Mouse (Mus musculus) inflammation-experienced regulatory T-cells, adult 6 months (primary cell): ENCODE measurements around the gene Snx29. TPM values are rescaled to one million over a fixed set of nuclear protein-coding genes. Genes with fewer than 3 reads are reported as not detected.
"Not testable (repeated sequence)": the region's sequence is repeated elsewhere in the genome, so short reads cannot be mapped to it uniquely, and the experiment has no call there.

Source experiments
- ATAC-seq: one replicate; pipeline ENCODE4 v1.8.0; 2017
- polyA plus RNA-seq, 3 experiments: library from polyadenylated mRNA; unstranded; fragments of 100-300 nt; shearing (Covaris generic); gene quantifications; one replicate each; pipeline ENCODE4 v1.2.1; 2017

Gene Snx29
- 10 to 100 TPM in 1 of 3 experiments, 1 to 10 TPM in 2; 4.4 to 14.3 (median 6.1) TPM for polyA plus RNA-seq

DNA sequence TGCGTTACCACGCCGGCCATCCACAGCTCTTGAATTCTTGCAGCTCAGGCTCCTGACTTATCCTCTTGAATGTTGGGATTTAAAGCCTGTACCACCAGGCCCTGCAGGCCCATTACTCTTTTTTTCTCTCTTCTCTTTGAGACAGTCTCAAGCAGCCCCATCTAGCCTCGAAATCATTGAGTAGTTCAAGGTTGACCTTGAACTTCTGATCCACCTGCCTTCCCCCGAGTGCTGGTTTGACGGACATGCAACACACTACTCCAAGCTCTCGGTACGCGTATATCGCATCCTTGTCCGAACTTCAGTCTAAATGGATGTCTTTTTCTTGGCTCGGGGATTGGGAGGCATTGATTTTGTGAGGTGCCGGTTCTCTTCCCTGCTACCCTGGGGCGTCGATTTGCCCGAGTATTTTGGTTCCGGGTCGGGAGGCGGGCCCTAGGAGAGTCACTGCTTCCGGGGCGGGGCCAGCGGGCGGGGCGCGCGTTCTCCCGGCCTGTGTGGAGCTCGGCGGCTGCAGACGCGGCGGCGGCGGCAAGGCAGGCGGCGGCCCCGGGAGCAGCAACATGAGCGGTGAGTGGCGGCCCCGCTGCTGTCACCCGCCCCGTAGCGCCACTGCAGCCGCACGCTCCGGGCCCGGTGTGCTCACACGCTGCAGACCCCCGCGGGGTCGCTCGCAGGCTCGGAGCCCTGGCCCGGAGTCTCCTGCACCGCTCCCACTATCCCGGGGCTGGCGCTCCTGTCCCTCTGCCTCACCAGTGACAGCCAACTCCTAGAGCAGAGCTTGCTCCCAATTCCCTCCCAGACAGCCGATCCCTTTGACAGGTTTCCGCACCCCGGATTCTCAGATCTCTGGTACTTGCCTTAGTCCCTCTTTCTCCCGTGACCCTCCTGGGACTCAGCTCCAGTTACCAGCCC, at the start of gene Snx29:
Gene Snx29, plus strand, starts transcription at position 500 of the 915 bp plus-strand sequence.
- ATAC-seq = peak; percentile 96

DNA sequence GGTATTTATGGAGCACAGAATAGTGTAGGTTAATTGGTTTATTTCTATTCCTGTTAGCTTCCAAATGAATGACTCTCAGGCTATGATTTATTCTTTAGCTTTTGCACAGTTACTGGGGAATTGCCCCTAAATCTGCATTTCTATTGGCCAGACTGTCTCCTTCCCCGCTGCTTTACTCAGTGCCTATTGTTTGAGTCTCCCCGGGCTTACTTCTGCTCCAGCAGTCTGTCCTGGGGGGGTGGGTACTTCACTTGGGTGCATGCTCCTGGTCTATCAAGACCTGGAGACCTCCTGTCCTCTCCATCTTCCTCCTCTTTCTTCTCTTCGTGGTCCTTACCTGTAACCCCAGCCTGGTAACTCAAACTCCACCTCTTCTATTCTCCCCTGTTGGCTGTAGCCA, 45.8 kb upstream of the Snx29 start:
- no peak for ATAC-seq

DNA sequence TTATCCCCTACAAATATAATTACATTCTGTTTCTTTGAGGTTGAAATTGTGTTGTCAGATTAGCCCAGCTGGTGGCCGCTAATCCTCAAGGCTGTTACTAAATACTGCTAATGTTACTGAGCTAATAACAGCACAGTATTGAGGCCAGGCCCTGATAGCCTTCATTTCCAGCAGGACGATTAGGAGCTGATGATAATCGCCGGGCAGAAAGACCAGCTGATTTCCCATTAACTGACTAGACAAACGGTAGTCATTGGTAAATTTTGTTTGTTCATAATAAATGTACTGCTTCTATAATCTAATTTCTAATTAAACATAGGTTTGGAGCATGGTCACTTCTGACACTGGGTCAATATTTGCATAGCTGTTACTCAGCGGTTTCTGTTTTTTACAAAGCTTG, 43.9 kb upstream of the Snx29 start:
- ATAC-seq = no peak

DNA sequence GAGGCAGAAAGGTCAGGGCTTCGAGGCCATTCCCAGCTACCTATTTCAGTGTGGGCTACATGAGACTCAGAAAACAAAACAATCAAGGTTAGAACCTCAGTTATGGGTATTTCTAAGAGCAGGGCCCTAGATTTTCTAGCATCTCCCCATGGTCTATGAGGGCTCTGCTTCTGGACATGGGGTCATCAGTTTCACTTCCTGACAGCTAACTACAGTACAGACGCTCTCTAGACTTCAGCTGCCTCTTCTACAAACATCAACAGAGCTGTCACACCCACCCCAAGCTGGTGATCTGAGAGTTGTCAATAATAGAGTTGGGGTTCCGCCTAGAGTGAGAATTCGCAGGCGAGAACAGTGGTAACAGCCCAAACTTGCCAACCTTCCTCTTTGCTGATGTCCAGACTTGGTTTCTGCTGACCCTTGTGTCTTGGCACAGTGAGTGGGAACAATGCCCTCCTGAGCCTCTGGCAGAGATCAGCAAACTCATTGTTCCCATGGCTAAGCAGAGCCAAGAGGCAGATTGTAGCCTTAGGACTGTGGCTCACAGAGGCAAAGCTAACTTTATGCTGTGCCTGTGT, 40.0 kb upstream of the Snx29 start:
- no peak for ATAC-seq

DNA sequence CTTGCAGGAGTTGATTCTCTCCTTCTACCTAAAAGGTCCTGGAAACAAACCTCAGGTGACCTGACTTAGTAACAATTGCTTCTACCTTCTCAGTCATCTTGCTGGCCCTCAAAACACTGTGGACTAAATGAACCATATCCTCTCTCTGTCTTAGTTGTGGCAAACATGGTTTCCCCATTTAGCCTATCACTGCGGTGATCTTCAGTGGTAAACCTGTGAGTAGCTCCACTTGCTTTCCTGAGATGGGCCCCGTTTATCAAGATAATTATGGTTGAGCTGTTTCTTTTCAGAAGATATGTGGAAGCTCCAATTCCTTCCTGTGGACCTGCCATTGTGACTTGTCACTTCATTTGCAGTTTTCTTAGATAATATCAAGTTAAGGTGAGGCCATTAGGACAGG, 37.8 kb upstream of the Snx29 start:
- ATAC-seq = no peak

DNA sequence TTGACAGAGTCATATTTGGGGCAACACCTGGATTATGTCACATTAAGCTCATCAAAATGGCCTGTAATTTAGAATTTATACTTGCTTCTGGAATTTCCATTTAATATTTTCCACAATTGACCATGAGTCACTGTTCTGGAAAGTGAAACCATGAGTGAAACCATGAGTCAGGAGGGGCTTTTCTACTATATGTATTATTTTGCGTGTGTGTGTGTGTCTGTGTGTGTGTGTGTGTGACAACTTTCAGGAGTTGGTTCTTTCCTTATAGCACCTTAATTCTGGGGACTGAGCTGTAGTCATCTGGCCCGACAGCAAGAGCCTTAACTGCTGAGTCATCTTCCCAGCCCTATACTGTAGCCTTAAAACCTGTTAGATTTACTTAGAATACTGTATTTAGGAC, 36.8 kb upstream of the Snx29 start:
- peak; percentile 60 for ATAC-seq

DNA sequence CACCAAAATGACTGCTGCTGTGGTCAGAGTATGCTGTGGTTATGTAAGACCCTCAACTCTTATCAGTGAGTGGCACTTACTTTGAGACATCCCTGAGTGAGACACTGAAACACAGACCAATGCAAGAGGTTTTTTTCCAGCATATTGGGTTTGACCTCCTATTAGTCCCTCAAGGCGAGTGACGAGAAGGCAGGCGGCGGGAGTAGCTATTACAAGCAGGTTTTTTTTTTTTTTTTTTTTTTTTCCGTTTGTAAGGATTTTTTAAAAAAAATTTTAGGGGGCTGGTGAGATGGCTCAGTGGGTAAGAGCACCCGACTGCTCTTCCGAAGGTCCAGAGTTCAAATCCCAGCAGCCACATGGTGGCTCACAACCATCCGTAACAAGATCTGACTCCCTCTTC, 33.8 kb upstream of the Snx29 start:
- ATAC-seq = not testable (repeated sequence)

DNA sequence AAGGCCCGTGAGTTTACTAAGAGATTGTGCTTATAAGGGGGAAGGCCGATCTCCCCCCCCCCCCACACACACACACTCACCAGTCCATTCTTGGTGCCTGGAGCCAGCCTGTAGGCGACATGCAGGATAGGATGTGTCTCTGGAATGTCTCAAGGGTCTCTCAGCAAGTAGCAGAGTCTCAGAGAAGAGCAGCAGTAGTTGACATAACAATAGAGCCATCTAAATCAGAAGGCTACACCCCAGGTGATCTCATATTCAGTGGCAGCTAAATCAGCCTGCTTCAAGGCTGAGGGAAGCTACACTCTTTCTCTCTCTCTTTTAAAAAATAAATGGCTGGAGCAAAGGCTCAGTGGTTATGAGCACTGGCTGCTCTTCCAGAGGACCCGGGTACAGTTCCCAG, 27.1 kb upstream of the Snx29 start:
- ATAC-seq = not testable (repeated sequence)

DNA sequence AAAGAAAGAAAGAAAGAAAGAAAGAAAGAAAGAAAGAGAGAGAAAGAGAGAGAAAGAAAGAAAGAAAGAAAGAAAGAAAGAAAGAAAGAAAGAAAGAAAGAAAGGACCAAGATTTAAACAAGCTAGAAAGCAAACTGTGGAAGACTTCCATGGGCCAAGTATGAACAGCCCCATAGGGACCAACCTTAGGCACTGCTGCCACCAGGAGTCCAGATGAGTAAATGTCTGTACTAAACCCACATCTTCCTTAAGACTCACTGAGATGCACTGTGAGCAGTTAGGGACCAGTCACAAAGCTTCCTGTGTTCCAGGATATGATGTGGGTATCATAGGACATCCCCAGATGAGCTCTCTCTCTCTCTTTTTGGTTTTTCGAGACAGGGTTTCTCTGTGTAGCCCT, 25.0 kb upstream of the Snx29 start:
- not testable (repeated sequence) for ATAC-seq

DNA sequence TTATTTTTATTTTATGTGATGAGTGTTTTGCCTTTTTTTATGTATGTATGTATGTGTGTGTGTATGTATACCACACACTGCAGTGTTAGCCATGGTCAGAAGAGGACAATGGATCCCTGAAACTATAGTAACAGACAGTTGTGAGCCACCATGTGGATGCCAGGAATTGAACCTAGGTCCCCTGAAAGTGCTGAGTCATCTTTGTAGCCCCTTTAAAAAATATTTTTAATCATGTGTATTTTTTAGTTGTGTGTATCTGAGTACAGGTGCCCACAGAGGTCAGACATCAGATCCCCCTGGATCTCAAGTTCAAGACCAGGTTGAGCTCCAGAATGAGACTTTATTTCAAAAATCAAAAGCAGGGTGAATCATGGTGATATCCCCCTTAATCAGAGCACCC, 19.0 kb upstream of the Snx29 start:
- ATAC-seq = no peak

DNA sequence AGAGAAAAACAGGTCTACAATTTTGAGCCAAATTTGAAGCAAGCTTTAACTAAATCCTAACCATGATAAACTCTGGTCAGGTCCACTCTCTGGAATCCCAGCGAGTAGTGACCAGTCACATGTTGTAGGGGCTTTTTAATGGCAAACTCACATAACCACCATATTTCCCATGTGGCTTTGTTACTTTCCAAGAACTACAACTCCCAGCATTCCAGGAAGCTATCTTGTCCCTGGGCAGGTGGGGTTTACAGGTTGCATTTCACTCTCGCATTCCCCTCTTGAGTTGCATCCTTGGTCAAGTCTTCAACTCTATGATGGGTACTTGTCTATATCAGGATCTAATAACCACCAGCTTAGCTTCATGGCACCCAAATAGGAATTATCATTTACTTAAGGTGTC, 17.2 kb upstream of the Snx29 start:
- no peak for ATAC-seq

DNA sequence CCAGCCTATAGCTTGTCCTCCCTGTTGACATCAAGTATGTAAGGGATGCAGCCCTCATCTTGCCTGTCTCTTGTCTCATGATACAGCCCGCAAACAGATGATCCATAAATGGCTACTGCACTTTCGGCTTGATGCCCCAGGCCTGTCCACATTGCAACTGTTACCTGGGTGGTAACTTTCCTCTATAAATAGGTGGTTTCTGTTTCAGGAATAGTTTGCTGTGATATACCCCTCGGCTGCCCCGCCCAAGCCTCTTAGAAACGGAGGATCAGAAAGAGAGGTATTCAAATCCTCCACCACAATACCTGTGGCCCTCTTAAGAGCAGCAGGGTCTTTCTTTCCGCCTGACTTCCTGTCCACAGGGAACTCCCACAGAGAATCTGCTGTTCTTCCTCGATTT, 9.2 kb upstream of the Snx29 start, which contains the start of gene Tnfrsf17:
Gene Tnfrsf17, plus strand, starts transcription at position 301 of the 400 bp plus-strand sequence.
- no peak for ATAC-seq

DNA sequence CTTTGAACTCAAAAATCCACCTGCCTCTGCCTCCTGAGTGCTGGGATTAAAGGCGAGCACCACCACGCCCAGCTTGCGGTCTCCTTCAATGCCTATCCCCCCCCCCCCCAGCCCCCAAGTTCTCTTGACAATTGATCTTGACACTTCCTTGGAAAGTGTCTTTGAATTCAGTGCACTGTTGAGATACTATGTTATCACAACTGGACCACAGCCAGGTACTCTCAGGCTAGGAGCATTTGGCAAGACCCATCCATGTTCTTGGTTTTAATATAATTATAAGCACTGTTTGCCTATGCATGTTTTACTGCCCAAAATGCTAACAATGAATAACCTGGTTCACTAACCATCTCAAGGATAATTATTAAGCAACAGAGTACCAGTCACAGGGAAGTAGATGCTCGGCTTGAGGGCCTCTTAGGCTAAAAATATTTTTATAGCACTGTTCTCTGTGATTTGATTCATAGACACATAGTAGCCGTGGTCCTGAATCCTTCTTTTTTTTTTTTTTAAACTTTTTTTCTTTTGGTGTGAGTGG, 6.9 kb upstream of the Snx29 start:
- no peak for ATAC-seq

DNA sequence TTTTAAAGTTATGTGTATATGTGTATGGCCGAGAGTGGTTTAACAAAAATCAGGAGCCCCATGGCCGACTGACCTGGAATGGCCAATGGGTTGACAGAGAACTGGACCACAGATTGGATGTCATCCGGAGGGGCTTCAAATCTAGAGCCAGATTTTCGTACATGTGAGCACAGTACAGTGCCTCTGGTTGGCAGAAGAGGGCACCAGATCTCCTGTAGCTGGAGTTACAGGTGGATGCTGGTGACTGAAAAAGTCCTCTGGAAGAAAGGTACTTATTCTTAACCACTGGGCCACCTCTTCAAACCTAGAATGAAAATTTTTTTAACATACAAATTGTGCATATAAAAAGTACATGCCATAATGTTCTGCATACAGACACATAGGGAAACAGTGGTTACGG, 6.0 kb upstream of the Snx29 start:
- ATAC-seq = no peak

DNA sequence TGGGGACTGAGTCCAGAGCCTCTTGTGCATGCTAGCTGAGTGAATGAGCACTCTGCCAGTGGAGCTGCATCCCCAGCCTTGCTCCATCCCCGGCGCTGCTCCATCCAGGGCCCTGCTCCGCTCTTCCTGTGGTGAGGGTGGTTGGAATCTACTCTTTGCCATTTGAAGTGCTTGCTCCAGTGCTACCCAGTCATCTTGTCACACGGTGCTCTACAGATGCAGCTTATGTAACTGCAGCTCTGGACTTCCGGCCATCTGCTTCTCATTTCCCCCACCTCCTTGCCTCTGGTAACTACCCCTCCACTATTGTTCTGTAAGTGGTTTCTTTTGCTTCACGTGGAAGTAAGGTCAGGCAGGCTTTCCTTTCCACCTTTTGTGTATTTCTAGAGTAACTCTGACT, 5.4 kb upstream of the Snx29 start:
- no peak for ATAC-seq

DNA sequence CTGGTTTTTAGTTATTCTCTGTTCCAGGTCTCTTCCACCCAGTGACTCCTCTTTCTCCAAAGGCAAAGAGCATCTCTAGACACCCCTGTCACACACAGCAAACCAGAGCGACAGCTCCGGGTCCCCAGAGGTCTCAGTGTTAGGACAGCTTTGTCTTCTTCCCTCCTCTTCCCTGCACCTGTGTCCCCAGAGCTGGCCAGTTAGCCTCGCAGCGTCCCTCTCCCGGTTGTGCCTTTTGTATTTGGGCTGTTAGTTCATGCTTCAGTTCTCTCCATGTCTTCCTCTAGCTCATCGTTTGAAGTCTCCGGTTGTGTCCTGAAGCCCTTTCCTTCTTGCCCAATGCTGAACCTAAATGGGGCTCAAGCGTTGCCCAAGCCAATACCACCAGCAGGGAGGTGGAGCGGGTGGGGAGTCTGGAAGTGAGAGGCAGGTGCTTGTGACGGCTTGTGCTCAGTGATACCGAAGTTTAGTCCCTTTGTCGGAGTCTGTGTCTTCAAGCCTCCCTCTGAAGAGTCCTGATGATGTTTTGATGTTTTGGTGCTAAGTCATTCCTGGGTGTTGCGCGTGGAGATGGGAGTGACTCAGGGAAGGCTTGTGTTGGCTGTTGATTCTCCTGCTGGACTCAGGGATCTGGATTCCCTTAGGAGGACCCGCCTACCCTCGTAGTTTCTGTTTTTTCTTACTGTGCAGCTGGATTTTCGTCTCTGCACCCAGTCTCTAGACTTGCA, 780 bp downstream of the Snx29 start:
- ATAC-seq = peak; percentile 12

DNA sequence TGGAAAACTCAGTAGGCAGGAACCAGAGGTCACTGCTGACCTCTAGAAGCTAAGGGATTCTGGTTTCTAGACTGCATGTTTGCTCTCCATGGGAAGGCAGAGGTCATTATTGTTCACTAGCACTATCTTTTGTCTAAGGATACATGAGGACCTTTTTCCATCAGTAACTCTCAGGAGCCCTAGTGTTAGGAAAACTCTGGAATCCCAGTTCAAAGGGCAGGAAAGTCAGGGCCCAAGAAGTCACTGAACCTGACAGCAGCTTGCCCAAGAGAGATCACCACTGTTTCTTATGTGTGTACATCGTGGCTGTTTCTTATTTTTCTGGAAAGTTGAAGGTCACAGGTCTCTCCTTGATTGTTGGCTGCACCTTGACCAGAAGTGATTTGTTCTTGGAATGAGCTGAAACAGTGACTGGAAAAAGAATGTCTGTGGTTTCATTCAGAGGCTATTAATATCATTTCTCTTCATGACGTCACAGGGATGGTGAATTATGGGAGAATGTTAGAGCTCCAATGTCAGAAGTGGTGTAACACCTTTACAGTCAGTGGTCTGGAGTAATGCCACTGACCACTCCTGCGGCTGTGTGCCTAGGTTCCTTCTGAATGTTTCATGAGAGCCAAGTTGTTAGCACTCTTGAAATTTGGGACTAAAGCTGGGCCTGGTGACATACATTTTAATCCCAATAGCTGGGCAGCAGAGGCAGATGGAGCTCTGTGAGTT, 7.5 kb downstream of the Snx29 start:
- no peak for ATAC-seq

DNA sequence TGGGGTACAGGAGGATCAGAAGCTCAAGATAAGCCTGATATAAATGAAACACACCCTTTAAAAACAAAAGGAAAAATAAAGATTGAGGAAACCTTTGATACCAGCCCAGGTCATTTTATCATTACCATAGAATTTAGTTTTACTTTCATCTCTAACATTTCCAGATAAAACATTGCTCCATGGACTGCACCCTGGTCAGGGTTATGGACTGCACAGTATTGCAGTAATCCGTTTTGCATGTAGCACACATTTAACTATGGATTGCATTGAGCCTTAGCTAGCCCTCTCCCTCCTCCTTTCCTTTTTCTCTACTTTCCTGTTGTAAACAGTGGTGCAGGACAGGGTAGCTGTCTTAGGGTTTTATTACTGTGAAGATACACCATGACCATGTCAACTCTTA, 8.3 kb downstream of the Snx29 start:
- no peak for ATAC-seq

DNA sequence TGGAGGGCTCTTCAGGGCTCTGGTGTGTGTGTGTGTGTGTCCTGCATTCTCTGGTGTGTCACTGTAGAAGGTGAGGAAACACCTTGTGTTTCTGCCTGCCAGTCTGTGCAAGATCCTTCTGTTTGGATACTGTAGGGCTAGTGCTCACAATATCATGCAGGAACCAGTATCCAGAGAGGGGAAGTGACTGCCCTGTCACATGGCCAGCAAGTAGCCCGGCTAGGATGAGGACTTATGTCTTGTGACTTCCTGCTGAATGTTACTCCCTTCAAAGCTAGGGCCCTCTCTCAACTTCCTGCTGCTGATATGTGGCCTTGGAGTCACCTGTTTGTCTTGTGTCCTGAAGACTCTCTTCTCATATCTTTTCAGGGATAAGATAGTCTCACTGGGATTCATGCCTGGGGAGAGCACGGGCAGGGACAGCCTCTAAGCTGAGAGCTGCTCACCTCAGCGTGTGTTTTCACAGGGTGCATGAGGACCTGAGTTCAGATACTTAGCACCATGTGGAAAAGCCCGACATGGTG, 20.6 kb downstream of the Snx29 start:
- no peak for ATAC-seq

DNA sequence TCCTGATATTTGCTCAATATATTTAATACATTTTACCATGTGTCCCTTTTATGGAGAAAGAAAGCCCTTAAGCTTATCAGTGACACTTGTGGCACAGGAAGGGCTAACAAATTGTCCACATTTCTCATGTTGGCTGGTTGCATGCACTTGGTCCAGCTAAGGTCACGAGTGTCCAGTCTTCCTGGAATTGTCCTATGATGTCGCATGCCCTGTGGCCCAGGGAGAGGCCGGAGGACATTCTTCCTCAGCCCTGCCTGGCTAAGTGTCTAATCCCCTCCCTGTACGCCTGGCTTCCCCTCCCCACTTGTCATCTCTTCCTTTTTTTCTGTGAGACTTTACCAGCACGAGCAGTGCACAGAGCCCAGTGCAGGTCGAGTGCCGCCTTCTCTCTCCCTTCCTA, 29.2 kb downstream of the Snx29 start:
- no peak for ATAC-seq

DNA sequence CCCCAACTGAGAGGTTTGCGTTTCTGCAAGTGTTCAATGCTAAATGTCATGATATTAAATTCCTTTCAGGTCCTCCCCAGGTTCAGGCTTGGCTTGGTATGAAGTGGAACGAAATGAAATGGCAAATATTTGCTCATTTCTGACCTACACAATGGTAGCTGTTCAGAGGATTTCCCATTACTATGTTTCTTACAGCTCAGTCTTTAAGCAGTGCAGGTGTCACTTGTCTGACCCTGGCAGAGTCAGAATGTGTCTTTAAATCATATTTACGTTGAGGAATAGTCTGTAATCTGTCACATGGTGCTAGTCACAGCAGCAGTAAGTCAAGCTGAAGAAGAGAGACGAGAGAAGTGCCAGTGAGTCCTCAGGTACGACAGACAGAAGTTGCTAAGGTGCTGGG, 36.5 kb downstream of the Snx29 start:
- no peak for ATAC-seq

DNA sequence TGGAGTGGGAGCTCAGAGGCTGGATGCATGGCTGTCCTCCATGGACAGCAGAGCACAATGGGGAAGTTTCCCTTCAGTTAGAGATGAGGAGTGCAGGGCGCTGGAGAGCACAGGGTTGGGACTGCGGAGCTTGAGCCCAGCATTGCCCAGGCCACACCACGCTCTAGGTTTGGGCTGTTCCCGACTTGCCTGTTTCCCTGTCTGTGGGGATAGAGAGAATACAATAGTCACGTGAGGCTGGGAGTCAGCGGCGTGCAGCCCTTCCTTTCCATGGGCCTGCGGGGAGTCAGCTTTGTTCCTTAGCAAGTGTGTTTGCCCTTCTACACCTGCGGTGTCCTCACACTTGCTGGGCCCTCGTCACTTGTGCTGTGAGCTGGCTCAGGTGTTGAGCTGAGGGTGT, 37.2 kb downstream of the Snx29 start:
- ATAC-seq = no peak
